Mouse (Mus musculus): ENCODE measurements around the gene Negr1. TPM values are rescaled to one million over a fixed set of nuclear protein-coding genes. Genes with fewer than 3 reads are reported as not detected.

Negr1 gene
- total RNA-seq, 1 experiment from 2014 or later: 6.0 TPM

GRCm38 (mm10) chr3:156690059-156690605, 128.5 kb downstream of the Negr1 start:
- DNase-seq: no peak

GRCm38 (mm10) chr3:156698687-156699086, 137.1 kb downstream of the Negr1 start:
- DNase-seq: no peak

DNA sequence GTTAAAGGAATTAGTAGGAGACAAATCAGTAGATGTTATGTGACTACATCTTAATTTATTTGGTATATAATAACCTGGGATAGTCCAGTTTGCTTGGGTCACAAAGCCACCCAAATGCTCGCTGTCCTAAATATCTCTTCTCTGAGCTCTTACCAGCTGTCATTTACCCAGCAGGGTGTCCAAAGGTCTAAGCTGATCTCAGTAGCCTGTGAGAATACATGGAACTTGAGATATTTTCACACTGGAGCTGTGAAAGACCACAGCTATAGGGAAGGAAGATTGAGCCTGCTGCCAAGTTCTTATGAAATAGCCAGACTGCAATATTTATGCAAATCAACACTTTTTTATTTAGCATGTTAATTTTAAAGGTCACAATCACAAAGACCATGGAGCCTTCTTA, 141.6 kb downstream of the Negr1 start:
- DNase-seq: no peak

GRCm38 (mm10) chr3:156710240-156710639, 148.6 kb downstream of the Negr1 start:
- DNase-seq: no peak

GRCm38 (mm10) chr3:156710693-156711092, 149.1 kb downstream of the Negr1 start:
- no peak for DNase-seq

DNA sequence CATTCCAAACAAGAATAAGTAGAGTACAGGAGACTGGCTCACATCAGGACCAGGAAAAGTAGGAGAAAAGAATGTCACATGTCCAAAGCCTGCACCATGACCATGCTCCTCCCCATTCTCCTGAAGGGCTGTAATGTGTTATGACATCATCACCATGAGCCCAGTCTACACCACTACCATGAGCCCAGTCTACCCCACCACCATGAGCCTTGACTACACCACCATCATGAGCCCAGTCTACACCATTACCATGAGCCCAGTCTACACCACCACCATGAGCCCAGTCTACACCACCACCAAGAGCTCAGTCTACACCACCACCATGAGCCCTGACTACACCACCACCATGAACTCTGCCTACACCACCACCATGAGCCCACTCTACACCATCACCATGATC, 174.7 kb downstream of the Negr1 start:
- no peak for DNase-seq

DNA sequence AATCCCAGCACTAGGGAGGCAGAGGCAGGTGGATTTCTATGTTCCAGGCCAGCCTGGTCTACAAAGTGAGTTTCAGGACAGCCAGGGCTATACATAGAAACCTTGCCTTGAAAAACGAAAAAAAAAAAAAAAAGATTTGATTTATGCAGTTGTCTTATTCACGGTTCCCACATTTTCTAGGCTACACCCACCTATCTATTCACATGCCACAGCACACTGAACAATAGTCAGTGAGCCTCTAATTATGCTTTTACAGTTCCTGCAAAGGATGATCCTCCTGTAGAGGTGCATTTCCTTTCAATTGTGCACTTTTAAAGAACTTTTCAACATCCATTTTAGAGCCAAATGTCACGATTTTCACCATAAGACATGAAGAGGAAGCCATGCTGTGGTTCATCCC, 177.9 kb downstream of the Negr1 start:
- no peak for DNase-seq

GRCm38 (mm10) chr3:156743266-156743665, 181.7 kb downstream of the Negr1 start:
- DNase-seq: peak; percentile 63

DNA sequence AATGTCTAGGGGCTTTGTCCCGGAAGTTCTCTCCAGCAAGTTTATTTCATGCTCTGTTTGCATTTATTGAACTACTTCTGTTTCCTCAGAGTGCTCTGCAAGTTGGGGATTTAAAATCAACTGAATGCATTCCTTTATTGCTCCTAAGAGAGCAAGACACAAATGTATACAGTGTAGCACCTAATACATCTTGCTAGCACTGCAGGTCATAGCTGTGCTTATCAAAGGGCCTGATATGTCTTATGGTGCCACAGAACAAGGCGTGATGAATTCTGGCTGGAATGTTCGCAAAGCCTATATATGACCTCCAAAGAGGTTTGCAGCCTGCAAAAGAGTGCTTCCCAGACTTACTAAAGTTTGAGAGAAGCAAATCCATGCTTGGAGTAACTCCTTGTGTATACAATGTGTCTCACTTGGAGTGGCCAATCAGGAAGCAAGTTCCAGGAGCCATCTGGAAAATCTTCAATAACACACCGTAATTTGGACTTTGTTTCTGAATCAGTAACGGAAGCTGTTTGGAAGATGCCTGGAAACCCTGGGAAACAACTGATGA, 183.7 kb downstream of the Negr1 start:
- no peak for DNase-seq

- no peak for DNase-seq
Observed at GRCm38 (mm10) chr3:156747456-156747855, 185.9 kb downstream of the Negr1 start.

GRCm38 (mm10) chr3:156753780-156754373, 192.3 kb downstream of the Negr1 start:
- DNase-seq: no peak

DNA sequence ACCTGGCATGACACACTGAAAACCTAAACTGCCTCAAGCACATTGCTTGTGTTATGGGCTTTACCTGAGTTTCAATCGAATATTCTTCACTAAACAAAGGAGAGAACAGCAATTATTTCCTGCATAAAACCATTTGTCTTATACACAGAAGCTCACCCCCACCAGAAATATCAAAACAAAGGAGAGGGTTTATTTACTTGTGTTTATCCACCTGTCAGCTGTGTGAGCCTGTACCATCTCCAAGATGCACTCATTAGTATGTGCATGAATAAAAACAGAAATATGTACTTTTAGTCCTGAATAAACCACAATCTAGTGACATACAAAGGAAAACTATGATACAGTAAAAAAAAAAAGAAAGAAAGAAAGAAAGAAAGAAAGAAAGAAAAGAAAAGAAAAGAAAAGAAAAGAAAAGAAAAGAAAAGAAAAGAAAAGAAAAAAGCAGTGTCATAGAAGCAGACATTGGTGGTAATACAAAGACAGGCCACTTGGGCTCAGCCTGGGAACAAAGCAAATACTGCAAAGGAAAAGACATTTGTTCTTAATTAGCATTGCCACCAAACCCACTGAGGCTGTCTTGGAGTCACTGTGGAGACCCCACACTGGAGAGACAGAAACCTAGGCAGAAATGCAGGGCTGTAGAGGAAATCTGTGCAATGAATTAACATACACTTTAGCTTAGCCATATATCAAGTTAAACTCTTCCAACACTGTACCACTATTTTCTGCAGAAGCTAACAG, 193.4 kb downstream of the Negr1 start:
- DNase-seq: no peak

DNA sequence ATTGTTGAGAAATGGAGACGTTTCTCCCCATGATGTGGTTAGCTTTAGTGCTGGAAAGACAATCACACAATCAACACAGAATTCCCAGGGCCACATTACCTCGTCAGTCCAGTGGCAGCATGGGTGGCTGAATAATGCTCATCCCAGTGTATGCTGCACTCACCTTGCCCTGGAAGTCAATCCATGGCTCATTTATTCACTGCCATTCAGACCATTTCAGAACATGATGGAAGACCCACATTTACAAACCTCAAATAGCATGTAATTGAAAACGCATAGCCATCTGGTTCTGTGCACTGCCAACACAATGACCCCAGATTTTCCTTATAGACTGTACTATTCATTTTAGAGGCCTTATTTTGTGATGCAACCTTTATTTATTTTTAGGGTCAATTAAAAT, 203.4 kb downstream of the Negr1 start:
- DNase-seq: no peak

GRCm38 (mm10) chr3:156766171-156766845, 204.7 kb downstream of the Negr1 start:
- no peak for DNase-seq

- DNase-seq: no peak
Observed at GRCm38 (mm10) chr3:156771626-156772025, 210.0 kb downstream of the Negr1 start.

- DNase-seq: no peak
Observed at GRCm38 (mm10) chr3:156772057-156772456, 210.5 kb downstream of the Negr1 start.

- no peak for DNase-seq
Observed at GRCm38 (mm10) chr3:156784309-156784852, 222.8 kb downstream of the Negr1 start.

DNA sequence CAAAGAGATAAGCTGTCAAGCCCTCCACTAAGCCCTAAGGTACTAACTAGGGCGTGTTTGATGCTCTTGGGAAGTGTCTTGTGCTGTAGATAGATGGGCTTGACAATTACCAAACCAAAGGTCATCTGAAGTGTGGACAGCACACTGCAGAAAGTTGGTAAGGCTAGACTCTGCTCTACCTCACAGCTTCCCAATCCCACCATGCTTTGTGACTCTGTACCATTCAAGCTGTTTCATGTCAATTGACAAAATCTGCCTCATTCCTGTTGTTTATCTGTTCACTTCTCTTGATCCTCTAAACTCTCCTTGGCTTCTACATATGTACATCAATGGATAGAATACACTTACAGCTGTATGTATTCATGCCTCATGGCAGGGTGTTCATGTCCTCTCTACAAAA, 224.8 kb downstream of the Negr1 start:
- DNase-seq: no peak

DNA sequence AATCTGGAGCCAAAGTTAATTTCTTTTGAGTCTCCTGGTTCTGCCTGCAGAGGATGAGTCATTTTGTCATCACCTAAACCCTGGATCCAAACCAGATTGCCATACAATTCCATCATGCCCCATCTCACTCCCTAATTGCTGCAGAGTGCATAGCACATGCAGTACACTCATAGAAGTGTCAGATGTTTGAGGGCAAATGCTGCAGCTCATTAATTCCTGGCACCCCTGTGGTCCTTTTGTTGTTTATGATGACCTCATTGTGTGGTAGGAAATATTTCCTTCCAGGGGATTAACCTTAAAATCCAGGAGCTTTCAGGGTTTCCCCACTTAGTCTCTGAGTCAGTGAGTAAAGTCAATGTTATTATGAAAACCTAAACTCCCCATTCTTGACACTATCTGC, 229.6 kb downstream of the Negr1 start:
- no peak for DNase-seq

DNA sequence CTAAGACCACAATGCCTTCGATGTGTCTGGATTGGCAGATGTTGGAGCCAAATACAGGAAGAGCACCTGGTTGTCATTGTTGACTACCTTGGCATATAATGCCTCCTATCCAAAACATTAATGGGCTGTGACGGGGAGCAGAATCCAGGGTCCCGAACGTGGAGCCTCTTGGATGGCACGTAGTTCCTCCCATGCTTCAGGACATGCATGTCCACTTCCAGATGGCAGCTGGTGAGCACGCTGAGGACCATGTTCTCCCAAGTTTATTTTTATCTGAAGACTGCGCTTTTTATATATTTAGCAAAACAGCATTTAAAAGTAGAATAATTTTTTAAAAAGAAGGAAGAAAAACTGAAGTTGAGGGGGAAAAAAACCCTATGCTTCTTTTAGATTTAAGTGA, 231.1 kb downstream of the Negr1 start:
- DNase-seq: no peak

DNA sequence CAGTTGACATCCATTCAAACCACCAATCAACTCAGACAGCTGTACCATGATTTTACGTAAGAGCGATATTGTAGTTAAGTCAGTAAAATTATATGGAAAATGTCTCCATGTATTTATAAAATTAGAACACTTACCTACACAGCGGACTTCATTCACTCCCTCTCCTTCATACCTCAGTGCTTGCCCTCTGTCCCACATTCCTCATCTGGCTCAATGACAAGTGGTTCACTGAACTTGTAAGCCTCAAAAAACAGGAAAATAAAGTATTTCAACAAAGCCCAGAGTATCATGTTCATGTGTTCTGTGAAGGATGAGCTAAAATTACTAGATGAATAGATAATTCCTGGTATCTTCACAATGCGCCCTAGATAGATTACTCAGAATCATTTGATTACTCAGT, 232.5 kb downstream of the Negr1 start:
- no peak for DNase-seq

DNA sequence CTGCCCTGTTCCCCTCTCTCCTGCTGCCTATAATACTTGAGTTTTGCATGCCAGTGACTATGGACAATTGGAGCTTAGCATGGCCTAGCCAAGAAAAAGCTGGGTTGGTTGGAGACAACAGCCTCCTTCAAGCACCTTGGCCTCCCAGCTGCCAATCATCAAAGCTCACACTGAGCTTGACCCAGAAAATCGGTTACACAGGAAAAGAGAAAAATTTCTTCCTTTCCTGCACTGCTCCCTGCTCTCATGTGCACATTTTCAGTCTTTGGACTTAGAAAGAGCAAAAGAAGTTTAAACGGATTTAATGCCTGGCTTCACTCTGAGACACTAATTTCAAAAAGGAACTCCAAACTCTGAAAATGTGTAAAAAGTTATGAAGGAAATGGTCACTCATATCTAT, 233.0 kb downstream of the Negr1 start:
- DNase-seq: no peak

Measured in adrenal gland, postnatal 14 days (tissue).